Mouse (Mus musculus): ENCODE data around the gene Amph.
"Not testable (repeated sequence)": the region's sequence is repeated elsewhere in the genome, so short reads cannot be mapped to it uniquely, and the experiment has no call there.

The Amph gene

GRCm38 (mm10) chr13:18948171-18949028 is at the start of gene Amph:
TSS of gene Amph (plus strand) at chr13:18948205.
- peak; percentile 29 for DNase-seq

GRCm38 (mm10) chr13:18903623-18904022 is 44.4 kb upstream of the Amph start:
- no peak for DNase-seq

GRCm38 (mm10) chr13:18914774-18915173 is 33.2 kb upstream of the Amph start:
- DNase-seq: no peak

GRCm38 (mm10) chr13:18933191-18933590 is 14.8 kb upstream of the Amph start:
- DNase-seq: not testable (repeated sequence)

- DNase-seq: no peak
Observed at GRCm38 (mm10) chr13:18947686-18948085, 319 bp upstream of the Amph start.

GRCm38 (mm10) chr13:18949029-18949350 is 985 bp downstream of the Amph start:
- no peak for DNase-seq

GRCm38 (mm10) chr13:18949626-18950200 is 1.7 kb downstream of the Amph start:
- peak; percentile 19 for DNase-seq

- DNase-seq: no peak
Observed at GRCm38 (mm10) chr13:18953575-18953974, 5.6 kb downstream of the Amph start.

GRCm38 (mm10) chr13:18956065-18956913 is 8.3 kb downstream of the Amph start:
- no peak for DNase-seq

- no peak for DNase-seq
Observed at GRCm38 (mm10) chr13:18957028-18957427, 9.0 kb downstream of the Amph start.

- no peak for DNase-seq
Observed at GRCm38 (mm10) chr13:18972571-18972970, 24.6 kb downstream of the Amph start.

- DNase-seq: no peak
Observed at GRCm38 (mm10) chr13:18974351-18974750, 26.3 kb downstream of the Amph start.

- DNase-seq: no peak
Observed at GRCm38 (mm10) chr13:18987266-18987665, 39.3 kb downstream of the Amph start.

GRCm38 (mm10) chr13:18988323-18988722 is 40.3 kb downstream of the Amph start:
- DNase-seq: no peak

GRCm38 (mm10) chr13:18989185-18989714 is 41.2 kb downstream of the Amph start:
- DNase-seq: no peak

- DNase-seq: no peak
Observed at GRCm38 (mm10) chr13:19002502-19002901, 54.5 kb downstream of the Amph start.

- no peak for DNase-seq
Observed at GRCm38 (mm10) chr13:19004406-19004805, 56.4 kb downstream of the Amph start.

- no peak for DNase-seq
Observed at GRCm38 (mm10) chr13:19008440-19008839, 60.4 kb downstream of the Amph start.

GRCm38 (mm10) chr13:19014825-19015375 is 66.9 kb downstream of the Amph start:
- no peak for DNase-seq

GRCm38 (mm10) chr13:19021529-19021928 is 73.5 kb downstream of the Amph start:
- no peak for DNase-seq

- DNase-seq: no peak
Observed at GRCm38 (mm10) chr13:19022310-19022709, 74.3 kb downstream of the Amph start.

- DNase-seq: no peak
Observed at GRCm38 (mm10) chr13:19025091-19025688, 77.2 kb downstream of the Amph start.

- no peak for DNase-seq
Observed at GRCm38 (mm10) chr13:19025906-19026305, 77.9 kb downstream of the Amph start.
